Mouse (Mus musculus) adrenal gland, postnatal 36 days (tissue): ENCODE measurements around the gene Stk10. TPM values are rescaled to one million over a fixed set of nuclear protein-coding genes. Genes with fewer than 3 reads are reported as not detected.
"Not testable (repeated sequence)": the region's sequence is repeated elsewhere in the genome, so short reads cannot be mapped to it uniquely, and the experiment has no call there.

ENCODE experiments used
- DNase-seq, 2 experiments: peaks; one replicate each; pipeline ENCODE4 v3.0.0; 2021; ENCODE audit warnings: mixed read lengths in 1 of 2
- long read RNA-seq, 2 experiments: library from polyadenylated mRNA; stranded (forward); transcript quantifications; one replicate each; pipeline ENCODE4 v2.0.0; 2021; ENCODE audit warnings: borderline sequencing depth in 2 of 2
- total RNA-seq, 2 experiments: library from RNA; stranded (reverse); gene quantifications; 2 replicates each; pipeline ENCODE4 v1.2.3; 2021

Gene Stk10
- 10 to 100 TPM in 1 of 2 experiments, 1 to 10 TPM in 1; 9.0 to 13.3 TPM for total RNA-seq
- long read RNA-seq, experiment 1, result 0 reads
- long read RNA-seq, experiment 2, full-length matches to known transcripts, result 2 of 5 reads
- long read RNA-seq, experiment 2, partial matches to known transcripts, result 1 of 5 reads
- long read RNA-seq, experiment 2, other reads (novel, unspliced or antisense), result 2 of 5 reads

GRCm38 (mm10) chr11:32532765-32533481, at the start of gene Stk10:
TSS of gene Stk10 (plus strand) at chr11:32533305.
- DNase-seq, result peak; percentile 96 to 97

DNA sequence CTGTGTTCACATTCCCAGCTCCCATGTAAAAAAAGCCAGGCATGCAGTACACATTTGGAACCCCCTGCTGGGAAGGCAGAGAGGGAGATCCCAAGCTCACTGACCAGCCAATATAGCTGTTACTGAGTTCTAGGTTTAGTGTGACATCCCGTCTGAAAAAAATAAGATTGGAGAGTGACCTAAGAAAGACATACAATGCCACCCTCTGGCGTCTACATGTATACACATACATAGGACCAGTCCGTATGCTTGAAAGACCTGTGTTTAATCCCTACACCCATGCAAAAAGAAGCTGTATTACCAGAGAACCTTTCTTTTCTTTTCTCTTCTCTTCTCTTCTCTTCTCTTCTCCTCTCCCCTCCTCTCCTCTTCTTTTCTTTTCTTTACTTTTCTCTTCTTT, 47.8 kb upstream of the Stk10 start:
- DNase-seq, result no peak

DNA sequence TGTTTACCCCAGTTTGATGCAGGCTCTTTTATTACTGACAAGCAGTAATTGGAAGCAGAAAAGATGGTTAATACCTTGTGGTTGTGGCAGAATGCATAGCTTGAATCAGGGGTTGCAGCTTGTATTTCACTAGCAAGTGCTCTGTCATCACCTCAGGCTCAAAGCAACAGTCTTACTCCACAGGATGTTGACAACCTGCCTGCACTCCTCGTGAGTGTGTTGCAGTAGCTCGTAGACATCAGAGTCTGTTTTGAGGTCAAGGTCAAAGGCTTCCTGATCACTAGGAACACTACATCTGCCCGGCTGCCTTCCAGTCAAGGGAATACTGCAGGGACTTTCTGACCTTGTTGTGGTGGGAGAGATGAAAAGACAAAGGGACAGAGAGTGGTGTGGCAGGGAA, 46.5 kb upstream of the Stk10 start:
- DNase-seq, result peak in 1 of 2 experiments; percentile 25

DNA sequence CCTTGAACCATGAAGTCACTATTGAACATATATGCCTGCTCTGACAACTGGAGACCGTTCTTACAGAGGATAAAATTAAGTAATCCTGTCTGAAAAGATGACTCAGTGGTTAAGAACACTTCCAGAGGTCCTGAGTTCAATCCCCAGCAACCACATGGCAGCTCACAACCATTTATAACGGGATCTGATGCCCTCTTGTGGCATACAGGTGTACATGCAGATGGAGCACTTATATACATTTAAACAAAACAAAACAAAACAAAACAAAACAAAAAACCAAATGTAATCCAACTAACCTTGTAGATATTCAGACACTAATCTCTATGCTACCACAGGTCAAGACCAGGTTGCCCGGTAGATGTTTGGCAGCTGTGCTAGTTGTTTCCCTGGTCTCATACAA, 45.6 kb upstream of the Stk10 start:
- DNase-seq, result no peak

- no peak for DNase-seq
These were observed 44.8 kb upstream of the Stk10 start for GRCm38 (mm10) chr11:32488344-32488743.

GRCm38 (mm10) chr11:32488808-32489670, 44.1 kb upstream of the Stk10 start:
- DNase-seq, result no peak

- DNase-seq, result no peak
These were observed 42.0 kb upstream of the Stk10 start for GRCm38 (mm10) chr11:32491079-32491478.

GRCm38 (mm10) chr11:32493312-32493711, 39.8 kb upstream of the Stk10 start:
- peak; percentile 12 to 44 for DNase-seq

DNA sequence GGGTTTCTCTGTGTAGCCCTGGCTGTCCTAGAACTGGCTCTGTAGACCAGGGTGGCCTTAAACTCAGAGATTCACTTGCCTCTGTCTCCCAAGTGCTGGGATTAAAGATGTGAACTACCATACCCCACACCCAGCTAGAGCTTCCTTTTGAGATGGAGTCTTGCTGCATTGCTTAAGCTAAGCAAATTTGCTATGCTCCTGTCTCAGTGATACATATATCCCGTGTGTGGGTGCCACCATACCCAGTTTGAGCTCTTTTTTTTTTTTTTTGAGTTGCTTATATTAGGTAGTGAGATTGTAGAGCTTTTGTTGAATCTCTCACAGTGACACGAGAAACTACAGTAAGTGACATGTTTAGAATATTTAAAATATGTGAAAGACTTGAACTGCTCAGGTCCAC, 37.8 kb upstream of the Stk10 start:
- no peak for DNase-seq

DNA sequence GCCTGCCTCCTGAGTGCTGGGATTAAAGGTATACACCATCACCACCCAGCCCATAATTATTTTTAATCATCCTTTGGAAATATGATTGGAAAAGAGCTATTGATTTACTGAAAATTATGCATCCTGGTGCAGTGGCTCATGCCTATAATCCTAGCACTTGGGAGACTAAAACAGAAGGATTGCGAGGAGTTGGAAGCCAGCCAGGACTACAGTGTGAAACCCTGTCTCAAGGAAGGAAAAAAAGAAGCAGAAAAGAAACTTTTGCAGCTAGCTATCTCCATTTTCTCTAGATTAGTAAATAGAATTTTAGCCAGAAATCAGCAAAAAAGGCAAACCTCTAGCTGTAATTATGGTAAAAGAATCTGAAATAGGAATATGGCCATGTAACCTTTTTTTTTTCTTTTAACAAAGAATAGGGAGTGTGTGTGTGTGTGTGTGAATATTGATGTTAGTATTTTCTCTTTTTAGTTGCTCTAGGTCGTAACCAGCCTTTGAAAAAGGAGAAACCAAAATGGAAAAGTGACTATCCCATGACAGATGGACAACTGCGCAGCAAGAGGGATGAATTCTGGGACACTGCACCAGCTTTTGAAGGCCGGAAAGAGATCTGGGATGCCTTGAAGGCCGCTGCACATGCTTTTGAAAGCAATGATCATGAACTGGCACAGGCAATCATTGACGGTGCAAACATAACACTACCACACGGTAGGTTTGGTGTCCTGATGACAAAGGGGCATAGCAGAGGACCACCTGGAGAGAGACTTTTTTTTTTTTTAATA, 34.2 kb upstream of the Stk10 start:
- peak; percentile 56 to 58 for DNase-seq

- DNase-seq, result peak in 1 of 2 experiments; percentile 8
These were observed 33.2 kb upstream of the Stk10 start for GRCm38 (mm10) chr11:32499931-32500330.

- DNase-seq, result no peak
These were observed 29.4 kb upstream of the Stk10 start for GRCm38 (mm10) chr11:32503711-32504110.

GRCm38 (mm10) chr11:32505091-32505739, 27.9 kb upstream of the Stk10 start:
- no peak for DNase-seq

GRCm38 (mm10) chr11:32510930-32511329, 22.2 kb upstream of the Stk10 start:
- DNase-seq, result no peak

DNA sequence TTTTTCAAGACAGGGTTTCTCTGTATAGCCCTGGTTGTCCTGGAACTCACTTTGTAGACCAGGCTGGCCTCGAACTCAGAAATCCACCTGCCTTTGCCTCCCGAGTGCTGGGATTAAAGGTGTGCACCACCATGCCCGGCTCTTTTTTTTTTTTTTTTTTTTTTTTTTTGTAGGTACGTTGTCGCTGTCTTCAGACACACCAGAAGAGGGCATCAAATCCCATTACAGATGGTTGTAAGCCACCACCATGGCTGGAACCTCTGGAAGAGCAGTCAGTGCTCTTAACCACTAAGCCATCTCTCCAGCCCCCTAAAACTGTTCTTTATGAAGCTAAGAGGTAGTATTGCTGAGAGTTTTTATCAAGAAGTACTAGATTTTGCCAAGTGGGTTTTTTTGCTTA, 18.3 kb upstream of the Stk10 start:
- DNase-seq, result not testable (repeated sequence)

DNA sequence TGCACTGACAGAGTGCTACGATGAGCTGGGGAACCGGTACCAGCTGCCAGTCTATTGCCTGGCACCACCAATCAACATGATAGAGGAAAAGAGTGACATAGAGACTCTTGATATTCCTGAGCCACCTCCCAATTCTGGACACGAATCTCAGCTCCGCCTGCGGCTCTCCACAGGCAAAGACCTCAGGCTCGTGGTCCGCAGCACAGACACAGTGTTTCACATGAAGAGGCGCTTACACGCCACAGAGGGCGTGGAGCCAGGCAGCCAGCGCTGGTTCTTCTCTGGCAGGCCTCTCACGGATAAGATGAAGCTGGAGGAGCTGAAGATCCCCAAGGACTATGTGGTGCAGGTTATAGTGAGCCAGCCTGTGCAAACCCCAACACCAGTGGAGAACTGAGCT, 17.0 kb upstream of the Stk10 start:
- DNase-seq, result no peak

DNA sequence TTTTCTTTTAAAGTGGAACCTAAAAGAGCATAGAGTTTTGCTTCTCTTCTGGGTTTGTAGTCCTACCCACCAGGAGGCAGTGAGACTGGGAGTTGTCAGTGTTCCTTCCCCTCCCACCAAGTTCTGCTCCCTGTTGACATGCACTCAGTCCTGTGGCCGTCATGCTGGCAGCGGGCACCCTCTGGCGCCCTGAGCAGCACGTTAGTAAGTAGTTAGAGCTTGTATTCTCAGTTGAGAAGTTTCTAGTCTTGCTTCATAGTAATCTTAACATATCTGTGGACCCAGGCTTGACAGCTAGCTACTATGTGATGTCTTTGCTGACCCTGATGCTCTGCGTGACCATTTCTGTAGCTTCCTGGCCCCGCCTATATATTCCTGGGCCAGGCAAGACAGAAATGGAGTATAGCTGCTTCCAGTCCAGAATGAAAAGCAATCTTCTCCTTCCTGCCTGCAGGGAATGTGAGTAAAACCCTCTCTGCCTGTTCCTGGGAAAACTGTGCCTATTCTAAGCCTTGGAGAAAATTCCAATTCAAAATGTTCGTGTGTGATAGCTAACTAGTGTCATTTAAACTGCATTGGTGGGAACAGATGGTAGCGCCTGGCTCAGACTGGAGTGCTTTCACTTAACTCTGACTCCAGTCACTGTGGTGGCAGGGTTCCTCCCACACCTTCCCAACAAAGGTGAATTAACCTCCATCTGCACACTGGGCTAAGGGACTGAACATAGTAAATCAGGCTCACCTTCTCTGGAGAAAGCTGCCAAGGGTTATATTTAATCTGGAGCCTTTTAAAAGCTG, 16.0 kb upstream of the Stk10 start:
- DNase-seq, result no peak

GRCm38 (mm10) chr11:32518770-32519169, 14.3 kb upstream of the Stk10 start:
- DNase-seq, result no peak

- no peak for DNase-seq
These were observed 13.8 kb upstream of the Stk10 start for GRCm38 (mm10) chr11:32519354-32519753.

GRCm38 (mm10) chr11:32521246-32521645, 11.9 kb upstream of the Stk10 start:
- no peak for DNase-seq
